Mouse (Mus musculus) urinary bladder, postnatal 36 days (tissue): ENCODE measurements around the gene Prrt4.
"Not testable (repeated sequence)": the region's sequence is repeated elsewhere in the genome, so short reads cannot be mapped to it uniquely, and the experiment has no call there.

Experiments
- DNase-seq, 2 experiments: peaks; one replicate each; pipeline ENCODE4 v3.0.0; 2022; ENCODE audit warnings: low spot score in 2 of 2, mixed read lengths in 1 of 2

The Prrt4 gene

GRCm38 (mm10) chr6:29198309-29199222 lies 19.2 kb upstream of the Prrt4 start:
- DNase-seq: peak; percentile 82 to 86

DNA sequence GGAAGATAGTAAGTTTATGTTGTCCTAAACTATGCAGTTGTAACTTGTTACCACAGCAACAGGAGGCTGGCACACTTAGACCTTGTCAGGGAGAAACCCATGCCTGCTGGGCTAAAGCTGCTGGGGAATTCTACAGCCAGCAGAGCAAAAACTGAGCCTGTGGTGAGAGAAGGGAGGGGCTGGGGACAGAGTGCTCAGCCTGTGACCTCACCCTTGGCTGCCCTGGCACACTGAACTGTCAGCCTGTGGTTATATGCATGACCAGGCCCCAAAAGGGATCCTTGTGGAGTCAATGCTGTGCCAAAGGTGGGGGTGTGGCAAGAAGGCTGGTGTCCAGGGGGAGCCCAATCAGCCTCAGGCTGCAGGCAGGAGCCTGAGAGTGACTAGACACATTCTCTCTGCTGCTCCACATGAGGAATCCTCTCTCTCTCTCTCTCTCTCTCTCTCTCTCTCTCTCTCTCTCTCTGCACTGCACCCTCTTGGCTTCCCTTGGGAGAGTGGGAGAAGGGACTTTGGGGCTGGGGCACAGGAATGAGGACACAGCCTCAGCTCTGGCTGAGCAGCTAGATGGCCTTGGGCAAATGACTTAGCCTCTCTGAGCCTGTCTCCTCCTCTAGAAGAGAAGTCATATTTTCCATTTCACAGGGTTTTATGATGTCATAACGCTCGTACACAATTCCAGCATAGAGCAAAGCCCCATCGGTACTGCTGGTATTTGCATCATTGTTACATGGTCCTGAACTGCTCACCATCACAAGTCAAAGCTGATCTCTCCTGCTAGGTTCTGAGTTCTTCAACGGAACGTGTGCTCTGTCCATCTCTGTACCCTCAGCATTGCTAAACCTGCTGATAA lies 16.7 kb upstream of the Prrt4 start:
- DNase-seq: peak in 1 of 2 experiments; percentile 47

DNA sequence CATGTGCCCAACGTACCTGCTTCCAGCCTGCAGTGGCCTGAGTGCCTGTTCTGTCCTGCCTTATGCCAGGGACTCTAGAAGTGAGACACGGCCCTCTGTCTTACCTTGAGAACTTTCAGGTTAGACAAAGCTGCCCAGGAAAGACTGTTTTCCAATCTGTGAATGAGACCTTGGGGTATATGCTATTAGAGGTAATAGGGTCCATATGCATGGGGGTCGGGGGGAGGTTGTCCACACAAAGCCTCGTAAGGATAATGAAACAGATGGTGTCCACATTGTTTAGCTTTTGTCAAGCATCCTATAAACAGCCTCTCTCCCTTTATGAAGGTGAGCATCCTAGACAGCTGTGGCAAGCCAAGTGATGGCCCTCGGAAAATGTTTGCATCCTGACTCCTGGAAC lies 15.8 kb upstream of the Prrt4 start:
- DNase-seq: no peak

- DNase-seq: no peak
Measured at GRCm38 (mm10) chr6:29193961-29194750, 14.8 kb upstream of the Prrt4 start.

DNA sequence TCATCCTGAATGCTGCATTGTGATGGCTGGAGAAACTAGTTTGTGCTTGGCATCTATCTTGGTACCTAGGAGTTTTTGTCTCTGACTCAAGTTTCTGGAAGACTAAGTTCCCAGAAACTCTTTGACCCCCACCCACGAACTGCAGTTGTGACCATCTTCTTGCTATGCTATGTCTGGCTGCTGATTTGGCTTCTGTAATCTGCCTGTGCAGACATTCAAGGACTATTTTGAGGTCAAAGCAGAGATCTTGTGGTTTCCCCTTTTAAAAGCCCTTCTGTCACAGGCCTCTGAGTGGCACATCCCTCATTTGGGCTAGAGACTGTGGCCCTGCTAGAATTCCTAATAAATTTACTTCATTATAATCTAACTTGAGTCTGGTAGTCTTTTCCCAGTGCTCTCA lies 8.6 kb upstream of the Prrt4 start:
- no peak for DNase-seq

GRCm38 (mm10) chr6:29179843-29180242 lies 459 bp upstream of the Prrt4 start:
- no peak for DNase-seq

DNA sequence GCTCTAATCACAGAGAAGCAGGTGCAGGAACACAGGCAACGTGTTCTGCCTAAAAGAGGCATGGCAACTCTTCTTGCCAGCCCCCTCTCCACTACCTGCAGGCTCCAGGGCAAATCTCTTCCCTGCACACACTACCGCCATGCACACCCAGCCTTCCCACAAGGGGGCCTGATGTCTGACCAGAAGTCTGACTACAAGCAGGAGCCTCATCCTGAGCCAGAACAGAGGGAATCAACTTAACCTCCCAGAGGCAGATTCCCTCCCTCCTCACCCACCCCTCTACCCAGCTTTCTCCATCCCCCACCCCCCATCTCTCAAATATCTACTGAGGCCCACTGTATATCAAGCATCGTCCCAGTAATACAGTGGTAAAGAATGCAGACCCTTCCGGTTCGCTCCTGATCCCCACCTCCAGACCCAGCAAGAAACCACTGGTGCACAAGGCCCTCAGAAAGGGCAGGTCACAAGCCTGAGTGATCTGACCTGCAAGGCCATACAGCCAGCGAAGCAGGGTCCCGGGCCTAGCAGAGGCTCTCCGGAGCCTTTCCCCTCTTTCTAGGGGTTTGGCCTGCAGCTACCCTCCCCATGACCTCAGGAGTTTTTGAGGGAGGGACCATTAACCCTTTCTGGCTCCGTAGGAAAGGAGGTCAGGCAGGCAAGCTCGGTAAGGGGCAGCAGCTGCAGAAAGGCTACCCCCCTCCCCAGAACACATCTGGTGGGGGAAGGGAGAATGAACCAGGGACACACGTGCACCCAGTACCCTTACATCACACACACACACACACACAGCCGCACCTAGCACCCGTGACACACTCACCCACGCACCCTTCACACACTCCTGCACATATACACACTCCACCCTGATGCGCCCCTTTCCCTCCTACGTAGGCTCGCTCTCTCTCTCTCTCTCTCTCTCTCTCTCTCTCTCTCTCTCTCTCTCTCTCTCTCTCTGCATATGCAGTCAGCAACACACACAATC lies 1.2 kb downstream of the Prrt4 start:
- DNase-seq: no peak

GRCm38 (mm10) chr6:29175113-29175512 lies 4.3 kb downstream of the Prrt4 start:
- DNase-seq: no peak

DNA sequence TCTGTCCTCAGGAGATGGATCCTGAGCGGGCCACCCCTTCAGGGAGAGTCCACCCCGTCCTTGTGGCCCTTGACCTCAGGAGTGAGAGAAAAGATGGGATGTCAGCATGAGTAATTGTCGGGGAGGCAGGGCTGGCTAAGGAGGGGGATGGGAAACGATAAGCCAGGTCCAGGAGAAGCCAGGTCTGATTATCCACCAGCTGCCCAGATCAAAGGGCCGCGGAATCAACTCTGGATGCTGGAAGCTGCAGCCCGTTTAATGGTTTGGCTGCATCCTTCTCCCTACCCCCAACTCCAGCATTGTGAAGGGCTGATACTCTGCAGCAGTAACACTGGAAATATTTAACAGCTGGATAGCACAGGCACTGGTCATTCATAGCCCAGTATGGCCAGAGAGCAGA lies 5.0 kb downstream of the Prrt4 start:
- no peak for DNase-seq

- peak; percentile 67 to 70 for DNase-seq
Measured at GRCm38 (mm10) chr6:29170952-29171388, 8.4 kb downstream of the Prrt4 start.

GRCm38 (mm10) chr6:29170063-29170921 lies 9.1 kb downstream of the Prrt4 start:
- peak in 1 of 2 experiments; percentile 21 for DNase-seq

DNA sequence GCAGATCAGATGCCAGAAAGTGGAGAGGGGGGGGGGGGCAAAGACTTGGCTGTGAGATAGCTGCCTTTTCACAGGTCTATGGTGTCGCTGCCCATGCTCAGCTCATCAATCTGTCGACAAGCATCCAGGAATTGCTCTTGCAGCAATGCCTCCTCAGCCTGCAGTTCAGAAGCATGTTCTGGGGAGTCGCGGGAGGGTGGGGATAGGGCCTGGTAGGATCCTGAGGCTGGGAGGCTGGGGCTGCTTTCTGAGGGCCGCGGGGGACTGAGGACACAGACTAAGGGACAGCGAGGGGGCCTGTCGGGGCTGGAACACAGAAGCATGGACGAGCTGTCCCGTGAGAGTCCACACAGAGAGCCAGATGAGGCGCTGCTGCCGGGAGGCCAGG lies 9.7 kb downstream of the Prrt4 start:
- no peak for DNase-seq

DNA sequence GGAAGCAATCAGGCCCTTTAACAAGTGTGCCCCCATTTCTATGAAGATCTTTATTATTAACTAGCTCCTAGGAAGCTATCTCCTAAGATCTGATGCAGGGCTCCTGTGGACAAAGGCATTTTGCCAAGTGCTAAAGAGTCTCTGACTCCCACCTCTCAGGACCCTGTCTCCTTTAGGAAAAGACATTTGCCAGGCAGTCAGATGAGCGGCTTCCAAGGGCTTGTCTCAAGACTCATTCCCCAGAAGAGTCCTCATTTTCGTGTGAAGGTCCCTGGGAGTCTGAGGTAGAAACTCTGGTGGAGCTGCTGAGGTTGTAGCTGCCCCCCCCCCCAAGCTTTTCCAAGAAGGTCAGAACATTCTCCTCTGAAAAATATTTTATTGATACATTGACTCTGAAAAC lies 10.5 kb downstream of the Prrt4 start:
- DNase-seq: no peak

GRCm38 (mm10) chr6:29166196-29166595 lies 13.2 kb downstream of the Prrt4 start:
- DNase-seq: no peak

- DNase-seq: peak; percentile 78 to 84
Measured at GRCm38 (mm10) chr6:29164314-29165244, 14.8 kb downstream of the Prrt4 start, which contains the start of gene Rbm28. Rbm28 (minus strand) TSS chr6:29165006.

DNA sequence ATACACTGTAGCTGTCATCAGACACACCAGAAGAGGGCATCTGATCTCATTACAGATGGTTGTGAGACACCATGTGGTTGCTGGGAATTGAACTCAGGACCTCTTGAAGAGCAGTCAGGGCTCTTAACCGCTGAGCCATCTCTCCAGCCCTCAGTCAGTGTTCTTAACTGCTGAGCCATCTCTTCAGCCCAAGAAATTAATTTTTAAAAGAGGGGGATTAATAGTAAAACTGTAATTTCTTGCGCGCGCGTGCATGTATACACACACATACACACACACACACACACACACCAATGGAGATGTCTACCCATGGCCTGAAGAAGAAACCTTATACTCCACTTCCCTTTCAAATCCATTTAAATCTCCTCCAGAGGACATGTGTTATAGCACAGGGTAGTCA lies 18.1 kb downstream of the Prrt4 start:
- DNase-seq: not testable (repeated sequence)

DNA sequence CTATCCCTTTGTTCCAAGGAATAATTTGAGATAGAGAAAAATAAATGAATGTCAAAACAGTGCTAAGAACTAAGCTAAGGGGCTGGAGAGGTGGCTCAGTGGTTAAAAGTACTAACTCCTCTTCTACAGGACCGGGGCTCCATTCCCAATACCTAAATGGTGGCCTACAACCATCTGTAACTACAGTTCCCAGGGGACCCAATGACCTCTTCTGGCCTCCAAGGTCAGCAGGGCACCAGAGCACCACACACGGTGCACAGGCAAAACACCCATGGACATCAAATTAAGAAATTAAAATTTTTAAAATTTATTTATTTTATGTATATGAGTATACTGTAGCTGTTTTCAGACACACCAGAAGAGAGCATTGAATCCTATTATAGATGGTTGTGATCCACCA lies 18.6 kb downstream of the Prrt4 start:
- no peak for DNase-seq

DNA sequence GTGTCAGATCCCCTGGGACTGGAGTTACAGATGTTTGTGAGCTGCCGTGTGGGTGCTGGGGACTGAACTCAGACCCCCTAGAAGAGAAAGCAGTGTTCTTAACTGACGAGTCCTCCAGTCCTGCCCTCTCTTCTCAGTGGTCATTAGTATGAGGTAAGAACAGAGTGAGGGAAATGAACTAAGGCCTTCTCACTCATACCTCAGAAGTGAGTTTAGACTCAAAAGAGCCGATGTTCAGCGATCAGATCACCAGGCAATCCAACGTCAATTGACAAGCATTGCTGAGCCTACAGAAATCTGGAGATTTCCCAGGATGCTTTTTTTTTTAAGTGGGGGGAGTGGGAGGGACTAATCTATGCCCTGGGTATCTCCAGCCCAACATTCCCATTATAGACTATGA lies 23.1 kb downstream of the Prrt4 start:
- DNase-seq: no peak
